Mouse (Mus musculus): ENCODE data around the gene Smim11.

Gene Smim11

DNA sequence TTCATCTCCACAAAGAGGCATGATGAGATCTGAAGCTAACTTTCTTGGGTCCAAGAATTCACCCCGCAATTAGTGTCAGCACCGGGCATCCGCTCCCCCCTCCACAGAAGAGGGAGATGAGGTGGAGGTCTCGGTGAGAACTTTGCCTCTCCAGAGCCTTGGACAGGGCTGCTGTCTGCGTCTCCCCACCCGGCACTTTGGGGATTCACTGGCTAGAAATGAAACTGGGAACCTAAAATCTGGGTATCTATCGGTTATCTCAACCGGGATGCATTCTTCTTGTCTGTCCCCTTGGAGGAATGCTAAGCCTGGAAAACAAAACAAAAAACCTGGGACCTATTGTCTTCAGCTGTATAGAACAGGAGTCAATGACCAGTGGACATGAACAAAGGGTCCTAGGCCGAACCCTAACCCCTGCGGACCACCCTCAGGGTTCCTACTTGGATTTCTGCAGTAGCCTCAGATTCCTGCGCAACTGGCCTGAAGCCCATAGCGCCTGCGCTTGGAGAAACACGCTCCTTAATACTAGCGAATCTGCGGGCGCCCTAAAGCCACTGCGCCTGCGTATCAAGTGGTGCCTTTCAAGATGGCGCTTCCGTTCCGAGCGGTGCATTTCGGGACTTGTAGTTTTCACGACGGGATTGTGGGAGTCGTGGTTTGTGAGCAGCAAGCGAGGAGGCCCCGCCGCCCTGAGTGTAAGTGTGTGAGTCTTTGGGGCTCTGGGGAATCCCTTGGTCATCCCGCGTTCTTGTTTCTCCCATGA, at the start of gene Smim11:
TSS of gene Smim11 (plus strand) at position 638 of the 763 bp plus-strand sequence.
- 6% methylated on average over 32 of the region's 32 CpGs for WGBS

DNA sequence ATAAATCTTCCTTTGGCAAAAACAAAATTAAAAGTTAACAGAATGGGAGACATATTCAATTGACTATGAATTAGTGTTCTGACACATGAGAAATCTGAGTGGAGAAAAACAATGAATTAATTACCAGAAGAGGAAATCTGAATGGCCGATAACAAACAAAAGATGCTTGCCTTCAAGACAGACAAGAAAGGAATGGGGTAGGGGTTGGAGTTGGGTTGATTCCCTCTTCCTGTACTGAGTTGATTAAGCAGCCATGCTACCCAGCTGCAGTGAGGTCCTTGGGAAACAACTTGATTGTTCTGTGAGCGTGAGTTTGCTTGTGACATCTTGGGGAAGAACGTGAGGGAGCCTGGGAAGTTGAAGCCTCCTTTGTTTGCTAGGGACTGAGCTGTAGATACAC, 46.8 kb upstream of the Smim11 start:
- WGBS: 75% methylated on average over 3 of the region's 3 CpGs

DNA sequence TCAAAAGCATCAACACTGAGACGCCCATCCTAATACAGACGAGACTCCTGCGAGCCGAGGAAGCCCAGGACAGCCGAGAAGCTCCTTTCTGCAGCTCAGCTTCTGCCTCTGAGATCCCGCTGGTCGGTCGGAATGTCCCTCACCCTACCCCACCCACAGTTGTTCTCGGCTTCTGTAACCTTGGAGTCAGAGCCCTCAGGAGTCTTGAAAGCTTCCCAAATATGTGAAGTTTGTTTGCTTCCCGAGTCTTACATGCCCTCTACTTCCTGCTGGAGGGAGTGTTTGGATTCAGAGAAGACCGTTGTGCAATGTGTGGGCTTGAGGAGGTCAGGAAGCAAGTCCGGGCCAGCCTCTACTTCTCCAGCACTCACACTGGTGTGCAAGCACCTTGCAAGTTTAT, 33.2 kb upstream of the Smim11 start:
- 77% methylated on average over 12 of the region's 12 CpGs for WGBS

DNA sequence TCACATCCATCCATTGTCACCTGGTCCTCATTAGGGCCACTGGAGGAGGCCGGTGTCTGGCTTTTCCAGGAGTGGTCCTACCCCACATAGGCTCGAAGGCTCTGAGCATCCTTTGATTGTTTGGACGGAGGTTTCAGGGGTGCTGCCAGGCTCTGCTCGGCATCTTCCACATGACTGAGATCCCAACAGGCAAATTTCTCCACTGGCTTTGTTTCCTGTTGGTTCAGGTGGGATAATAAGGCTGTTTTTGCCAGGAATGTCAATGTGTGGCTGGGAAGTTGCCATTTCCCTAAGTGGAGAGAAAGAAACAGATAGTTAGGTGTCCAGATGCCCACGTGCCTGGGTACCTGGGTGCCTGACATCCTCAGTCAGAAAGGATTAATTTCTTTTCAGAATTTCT, 26.6 kb upstream of the Smim11 start:
- 82% methylated on average over 5 of the region's 5 CpGs for WGBS

DNA sequence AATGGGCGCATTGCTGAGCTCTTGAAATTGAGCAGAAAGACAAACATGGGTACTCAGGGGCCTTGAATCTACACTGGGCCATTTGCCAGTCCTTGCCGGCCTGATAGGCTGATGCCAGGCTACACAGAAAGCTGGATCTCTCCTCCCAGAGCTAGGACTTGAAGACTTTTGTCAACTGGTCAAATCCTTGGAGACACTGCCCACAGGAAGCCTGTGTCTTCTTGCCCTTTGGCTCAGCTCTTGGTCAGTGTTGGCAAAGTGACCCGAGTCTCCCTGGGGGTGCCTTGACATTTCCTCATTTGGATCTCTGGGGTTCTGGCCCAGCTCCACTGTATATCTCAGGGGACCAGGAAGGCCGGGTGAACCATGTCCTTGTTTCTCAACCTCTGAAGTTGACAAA, 25.6 kb upstream of the Smim11 start:
- 70% methylated on average over 4 of the region's 4 CpGs for WGBS

DNA sequence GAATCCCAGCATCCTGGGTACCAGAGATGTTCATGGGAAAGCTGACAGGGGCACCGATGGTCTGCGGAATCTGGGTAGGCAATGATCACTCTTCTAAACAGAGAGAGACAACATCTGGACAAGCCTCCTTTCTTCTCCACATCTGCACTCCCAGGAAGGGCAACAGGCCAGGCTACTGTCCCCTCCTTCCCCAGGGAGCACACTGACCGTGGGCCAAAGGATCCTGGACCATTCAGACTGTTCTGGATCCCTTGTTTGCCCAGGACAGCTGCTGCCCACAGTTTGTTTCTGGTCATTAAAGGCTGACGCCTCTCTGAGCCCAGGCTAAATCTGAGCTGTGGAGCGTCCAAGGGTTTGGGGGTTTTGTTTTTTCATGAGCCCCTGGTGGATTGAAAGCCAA, 18.4 kb upstream of the Smim11 start:
- WGBS: 74% methylated on average over 5 of the region's 5 CpGs

DNA sequence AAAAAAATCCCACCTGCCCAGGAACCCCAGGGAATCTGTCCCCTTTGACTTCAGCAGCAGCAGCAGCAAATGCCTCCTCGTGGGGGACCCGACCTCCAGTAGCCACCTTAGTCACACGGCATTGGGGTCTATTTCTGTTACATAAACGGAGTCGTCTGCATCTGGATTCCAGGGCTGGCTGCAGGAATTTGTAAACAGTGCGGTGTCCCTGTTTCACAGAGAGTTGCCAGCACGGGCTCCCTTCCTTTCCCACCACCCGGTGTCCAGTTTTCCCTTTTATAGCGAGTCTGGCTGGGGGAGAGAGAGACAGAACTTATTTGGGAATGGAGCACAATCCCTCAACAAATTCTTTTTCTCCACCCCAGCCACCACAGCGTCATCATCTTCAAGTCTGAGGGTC, 16.0 kb upstream of the Smim11 start:
- WGBS: 59% methylated on average over 10 of the region's 10 CpGs

DNA sequence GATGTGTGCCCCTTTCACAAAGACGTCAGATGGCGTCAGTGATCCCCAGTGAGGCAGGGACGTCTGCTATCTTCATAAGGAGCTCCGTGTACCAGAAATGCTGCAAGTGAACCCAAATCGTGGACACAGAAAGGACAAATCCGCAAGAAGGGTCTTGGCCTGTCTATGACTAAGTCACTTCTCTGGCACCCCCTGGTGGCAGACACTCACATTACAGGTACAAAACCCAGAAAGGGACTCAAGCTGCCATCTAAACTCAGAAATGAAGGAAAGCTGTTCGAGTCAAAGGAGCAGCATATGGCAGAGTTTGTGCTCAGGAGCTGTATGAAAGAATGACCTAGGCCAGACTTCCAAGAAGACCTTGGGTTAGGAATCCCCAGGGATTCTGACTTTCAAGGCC, 14.5 kb upstream of the Smim11 start:
- 6% methylated on average over 7 of the region's 7 CpGs for WGBS

DNA sequence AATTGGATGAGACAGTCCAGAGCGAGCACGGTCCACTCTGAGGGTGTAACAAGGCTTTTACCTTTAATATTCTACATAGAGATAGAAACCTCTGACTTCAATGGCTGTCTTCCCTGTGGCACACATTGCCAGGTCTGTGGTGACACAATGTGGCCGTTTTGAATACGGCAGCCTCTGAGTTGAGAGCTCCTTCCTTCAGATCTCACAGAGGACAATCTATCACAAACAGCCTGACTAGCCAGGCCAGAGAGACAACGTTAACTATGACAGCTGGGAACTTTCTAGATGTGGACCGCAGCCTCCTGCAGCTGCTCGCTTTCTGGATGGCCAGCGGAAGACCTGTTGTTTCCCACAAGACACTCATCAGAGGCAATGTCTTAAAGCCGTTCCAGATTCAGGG, 12.3 kb upstream of the Smim11 start:
- 82% methylated on average over 9 of the region's 9 CpGs for WGBS

DNA sequence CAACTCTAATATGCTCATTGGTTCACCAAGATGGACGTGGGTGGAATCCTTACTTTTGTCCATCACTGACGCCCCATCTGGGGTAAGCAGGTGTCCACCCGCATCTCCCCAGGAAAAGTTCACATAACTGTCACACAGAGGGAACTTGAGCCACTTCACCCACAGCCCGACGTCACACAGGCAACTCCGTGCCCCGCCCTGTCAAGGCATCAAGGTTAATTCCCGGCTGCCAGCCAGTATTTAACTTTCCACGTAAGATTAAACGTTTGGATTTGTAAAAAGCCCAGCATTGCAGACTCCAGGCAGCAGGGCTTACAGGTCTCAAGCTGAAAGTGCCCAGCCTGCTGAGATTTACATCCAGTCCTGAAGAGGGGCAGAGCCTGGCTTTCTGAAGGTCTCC, 9.0 kb upstream of the Smim11 start, which contains the start of gene Kcne2:
TSS of gene Kcne2 (plus strand) at position 289 of the 400 bp plus-strand sequence.
- WGBS: 68% methylated on average over 10 of the region's 10 CpGs

DNA sequence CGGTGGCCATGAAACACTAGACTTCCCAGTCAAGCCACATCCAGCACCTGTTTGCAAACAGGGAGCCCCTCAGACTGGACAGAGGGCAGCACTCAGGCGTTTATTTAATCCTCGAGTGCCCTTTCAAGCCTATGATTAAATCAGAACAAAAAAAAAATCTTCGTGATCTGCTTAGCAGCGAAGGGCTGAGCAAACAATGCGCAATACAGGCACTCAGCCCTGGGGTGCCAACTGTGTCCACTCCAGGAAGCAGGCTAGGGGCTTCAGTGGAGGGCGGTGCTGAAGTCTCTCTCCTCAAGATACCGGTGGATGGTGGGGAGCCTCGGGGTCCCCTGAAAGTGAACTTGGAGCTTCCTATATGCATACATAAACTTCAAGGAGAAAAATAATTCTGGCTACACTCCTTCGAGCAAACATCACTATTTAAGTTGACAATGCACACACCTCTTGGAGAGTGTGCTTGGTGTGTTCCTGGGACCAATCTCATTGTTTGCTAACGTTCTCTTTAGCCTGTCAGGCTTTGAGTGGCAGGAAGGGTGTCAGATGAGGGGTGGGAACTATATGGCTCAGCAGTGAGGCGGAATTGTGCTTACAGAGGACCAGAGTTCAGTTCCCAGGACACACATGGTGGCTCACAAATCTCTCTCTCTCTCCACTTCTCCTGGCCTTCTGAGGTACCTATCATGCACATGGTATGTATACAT, 6.7 kb upstream of the Smim11 start:
- WGBS: 52% methylated on average over 12 of the region's 12 CpGs

DNA sequence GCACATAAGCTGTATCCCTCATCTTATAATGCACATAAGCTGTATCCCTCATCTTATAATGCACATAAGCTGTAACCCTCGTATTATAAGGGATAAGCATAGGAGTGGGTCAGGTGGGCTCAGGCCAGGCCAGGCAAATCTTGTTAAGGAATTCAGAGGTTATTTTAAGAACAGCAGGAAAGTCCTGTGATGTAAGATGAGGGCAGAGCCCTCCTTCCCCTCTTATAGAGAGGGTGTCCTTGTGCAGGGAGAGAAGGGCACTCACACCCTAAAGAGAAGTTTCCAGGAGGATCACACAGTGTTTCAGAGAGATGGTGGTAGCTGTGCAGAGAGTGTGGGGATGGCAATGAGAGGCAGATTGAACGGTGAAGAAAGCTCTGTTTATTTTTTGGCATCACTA, 5.8 kb upstream of the Smim11 start:
- 61% methylated on average over 2 of the region's 2 CpGs for WGBS

DNA sequence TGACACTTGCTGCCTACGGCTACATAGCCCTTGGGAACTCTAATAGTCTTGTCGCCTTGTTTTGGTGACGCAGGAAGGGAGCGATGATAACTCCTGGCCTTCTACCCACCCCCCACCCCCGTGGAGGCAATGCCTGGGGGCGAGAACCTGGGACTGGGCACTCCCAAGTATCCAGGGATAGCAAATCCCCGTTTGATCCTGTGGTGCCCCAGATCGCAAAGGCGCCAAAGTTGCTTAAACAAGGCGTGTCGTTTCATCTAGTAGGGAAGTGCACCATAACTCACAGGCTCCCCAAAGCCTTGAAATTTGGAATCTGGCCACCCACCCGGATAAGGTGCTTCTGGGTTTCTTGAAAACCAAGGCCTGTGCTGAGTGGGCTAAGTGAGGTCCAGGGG, 323 bp downstream of the Smim11 start:
- under 1% methylated on average over 12 of the region's 12 CpGs for WGBS

DNA sequence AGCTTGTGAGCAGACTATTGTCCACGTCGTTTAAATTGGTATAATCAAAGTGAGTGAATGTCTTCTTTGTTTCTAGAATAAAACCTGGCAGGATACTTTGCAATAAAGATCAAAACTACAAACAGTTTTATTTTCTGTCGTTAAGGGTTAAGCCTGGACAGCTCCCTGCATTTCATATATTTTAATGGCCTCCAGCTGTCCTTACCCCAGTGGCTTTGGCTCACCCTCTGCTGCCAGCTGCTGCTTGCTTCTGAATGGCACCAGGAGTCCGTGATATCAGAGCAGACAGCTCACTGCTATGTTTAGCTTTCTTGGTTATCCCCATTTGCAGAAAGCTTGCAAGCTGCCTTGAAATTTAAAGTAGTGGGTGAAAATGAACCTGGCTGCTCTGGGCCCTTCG, 903 bp downstream of the Smim11 start:
- WGBS: 17% methylated on average over 5 of the region's 5 CpGs

DNA sequence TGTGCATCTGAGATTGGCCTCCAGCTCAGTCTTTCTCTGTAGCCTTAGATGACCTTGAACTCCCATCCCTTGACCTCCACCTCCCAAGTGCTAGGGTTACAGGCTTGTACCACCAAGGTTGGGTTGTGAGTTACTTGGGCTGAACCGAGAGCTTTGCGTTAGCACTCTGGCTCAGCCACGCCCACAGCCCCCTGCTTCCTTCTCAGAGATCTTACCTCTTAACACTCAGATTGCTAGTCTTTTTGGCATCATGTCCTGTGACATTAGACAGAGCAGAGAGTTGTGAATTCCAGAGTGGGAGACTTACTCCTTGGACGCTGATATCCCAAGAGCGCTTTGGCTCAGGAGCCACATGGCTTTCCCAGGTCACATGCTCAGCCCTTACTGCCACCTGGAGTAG, 1.4 kb downstream of the Smim11 start:
- whole genome bisulfite sequencing: 59% methylated on average over 5 of the region's 5 CpGs

DNA sequence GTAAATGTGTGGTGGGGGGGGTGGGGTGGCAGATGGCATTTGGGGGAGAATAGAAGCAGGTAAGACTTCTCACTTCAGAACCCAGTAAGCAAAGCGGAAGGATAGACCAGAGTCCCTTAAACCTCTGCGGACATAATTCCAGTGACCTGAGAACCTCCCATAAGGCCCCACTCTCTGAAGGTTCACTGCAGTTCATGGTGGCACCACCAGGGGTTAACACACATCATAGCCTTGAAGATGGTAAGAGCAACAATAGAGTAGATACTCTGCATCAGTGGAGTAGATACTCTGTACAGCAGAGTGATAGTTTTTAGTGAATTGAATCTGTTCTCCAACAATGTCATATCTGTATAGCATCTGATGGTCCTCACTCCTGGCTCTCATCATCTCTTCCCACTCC, 4.4 kb downstream of the Smim11 start:
- WGBS: 97% methylated on average over 2 of the region's 2 CpGs

DNA sequence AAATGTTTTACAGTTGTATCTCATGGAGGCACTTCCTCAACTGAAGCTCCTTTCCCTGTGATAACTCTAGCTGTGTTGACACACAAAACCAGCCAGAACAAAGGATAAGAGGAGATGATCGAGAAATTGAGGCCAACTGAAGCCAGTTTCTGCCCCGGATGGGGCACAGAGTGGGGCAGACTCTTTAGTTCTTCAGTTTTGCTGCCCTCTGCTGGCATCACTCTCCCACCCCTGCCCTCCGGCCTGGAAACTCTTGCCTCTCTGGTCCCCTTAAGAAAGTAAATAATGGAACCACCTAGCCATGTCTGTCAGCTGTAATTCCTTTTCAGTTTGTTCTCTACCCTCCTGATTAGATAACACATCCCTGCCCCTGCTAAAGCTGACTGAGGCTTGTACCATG, 6.9 kb downstream of the Smim11 start:
- WGBS: 78% methylated on average over 3 of the region's 3 CpGs

DNA sequence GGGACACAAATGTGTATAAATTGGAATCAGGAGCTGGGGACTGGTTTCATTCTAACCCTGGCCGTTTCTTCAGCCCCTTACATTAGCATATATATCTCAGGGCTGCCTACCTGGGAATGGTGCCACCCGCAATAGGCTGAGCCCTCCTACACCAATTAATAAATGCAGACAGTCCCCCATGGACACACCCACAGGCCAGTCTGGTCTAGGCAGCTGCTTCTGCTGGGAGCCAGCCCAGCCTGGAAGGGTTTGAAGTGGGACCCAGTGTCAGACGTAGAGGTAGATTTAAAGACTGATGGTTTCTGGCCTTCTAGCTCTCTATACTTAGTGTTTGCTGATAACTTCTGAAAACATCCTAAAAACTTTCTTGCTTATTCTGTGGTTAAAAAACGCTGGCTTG, 8.0 kb downstream of the Smim11 start:
- WGBS: 54% methylated on average over 4 of the region's 4 CpGs

DNA sequence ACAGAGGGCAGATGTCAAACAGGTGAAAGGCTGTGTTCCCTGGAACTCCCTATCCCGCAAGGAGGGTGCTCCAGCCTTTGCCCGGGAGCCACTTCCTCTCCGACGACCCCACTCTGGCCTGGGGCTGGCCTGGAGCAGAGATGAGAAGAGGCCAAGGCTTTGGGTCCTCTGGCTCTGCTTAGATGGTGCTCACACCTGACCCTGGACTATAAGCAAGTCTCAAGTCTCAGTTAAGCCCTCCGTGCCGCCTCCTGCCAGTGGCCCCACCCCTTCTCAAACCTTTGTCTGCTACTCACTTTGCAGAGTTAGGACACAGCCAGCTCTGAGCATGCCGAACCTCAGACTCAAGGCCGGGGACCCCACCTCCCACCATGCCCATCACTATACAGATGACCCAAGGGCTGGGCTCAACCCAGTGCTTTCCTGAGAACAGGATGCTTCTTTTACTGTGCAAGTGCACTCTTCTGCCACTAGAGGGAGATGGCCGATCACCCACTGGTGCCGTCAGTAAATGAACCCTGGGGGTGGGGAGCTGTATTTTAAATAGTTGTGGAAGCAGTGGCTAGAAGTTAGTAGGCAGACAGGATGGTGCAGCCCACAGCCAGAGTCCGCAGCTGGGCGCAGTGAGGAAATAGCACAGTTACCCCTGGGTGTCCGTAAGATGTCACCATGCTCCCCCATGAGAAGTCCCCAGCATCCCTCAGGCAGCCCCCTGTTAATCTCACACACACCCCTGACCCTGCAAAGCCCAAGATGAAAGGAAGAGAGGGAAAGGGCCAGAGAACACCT, 13.1 kb downstream of the Smim11 start:
- WGBS: 45% methylated on average over 13 of the region's 13 CpGs

DNA sequence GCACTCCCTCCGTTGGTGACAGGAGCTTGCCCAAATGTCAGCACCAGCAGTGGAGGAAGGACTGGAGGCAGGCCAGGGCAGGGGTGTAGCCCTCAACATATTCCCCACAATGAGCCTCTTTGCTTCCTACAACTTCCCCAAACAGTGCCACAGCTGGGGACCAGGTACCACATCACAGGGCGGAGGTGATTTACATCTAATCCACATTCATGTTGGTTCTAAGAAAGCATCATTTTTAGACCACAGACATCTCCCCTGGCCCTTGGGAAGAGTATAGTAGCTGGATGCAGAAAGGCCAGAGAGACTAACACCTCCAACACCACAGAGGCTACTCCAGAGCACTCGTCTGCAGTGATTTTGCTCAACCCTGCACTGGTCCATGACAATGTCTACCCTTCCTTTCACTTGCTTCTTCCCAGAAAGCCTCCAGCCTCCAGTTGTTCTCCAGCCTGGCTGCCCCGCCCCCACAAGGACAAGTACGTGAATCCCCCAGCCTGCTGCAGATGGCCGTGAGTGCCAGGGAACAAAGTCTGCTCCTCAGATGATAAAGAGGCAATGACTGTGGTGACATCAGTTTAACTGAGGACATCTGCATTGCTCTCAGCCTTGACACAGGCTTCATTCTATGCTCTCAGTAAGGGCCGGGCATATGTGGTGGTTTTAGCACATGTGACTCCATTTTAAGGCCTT, 15.1 kb downstream of the Smim11 start:
- WGBS: 72% methylated on average over 7 of the region's 7 CpGs

DNA sequence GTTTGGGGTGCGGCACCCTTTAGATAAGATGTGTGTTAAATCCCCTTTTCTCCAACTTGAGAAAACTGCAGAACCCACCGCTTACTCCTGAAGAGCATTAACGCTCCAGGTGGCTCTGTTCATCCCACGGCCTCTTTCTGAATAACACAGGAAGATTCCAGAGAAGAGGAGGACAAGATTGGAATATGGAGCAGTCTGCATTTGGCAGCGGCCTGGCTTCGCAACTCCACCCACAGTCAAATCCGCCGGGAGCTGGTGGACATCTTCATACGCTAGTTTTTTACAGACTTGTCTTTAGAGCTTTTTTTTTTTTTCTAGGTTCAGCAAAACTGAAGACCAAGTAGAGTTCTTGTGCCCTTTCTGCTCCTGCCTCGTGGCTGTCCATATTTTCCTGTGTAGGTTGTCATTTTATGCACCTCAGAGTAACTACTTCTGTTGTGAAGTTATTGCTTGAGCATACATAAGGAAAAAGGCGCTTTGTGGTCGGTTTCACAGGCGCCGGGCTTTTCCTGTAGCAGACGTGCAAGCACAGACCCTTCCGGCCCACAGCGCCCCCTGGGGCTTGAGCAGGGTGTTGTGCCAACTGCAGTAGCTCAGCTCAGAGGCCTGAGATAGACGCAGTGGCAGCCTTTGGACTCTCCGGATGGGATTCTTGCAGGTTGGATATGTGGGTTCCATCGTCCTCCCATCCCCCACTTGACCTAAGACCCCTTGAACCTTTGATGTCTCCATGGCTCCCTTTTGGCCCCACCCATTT, 18.4 kb downstream of the Smim11 start:
- 39% methylated on average over 20 of the region's 20 CpGs for WGBS

Measured in cerebral cortex, adult 2 months (tissue).